Mouse (Mus musculus) liver, postnatal 0 days (tissue): ENCODE measurements around the gene Ccn5. TPM values are rescaled to one million over a fixed set of nuclear protein-coding genes. Genes with fewer than 3 reads are reported as not detected.

Experiments
- ATAC-seq: fragments of 200-750 bp; cut with Nextera tagmentation; 2 replicates; pipeline ENCODE4 v1.8.0; 2017; ENCODE audit warnings: mild to moderate bottlenecking, moderate library complexity
- DNase-seq: peaks from one replicate; pipeline ENCODE4 v3.0.0-alpha.2; 2016
- H3K27ac ChIP-seq: fragments of 300-500 bp; sonication (generic); 2 replicates; pipeline ENCODE4 v1.5.1; 2014; ENCODE audit warnings: antibody characterized with exemption, moderate library complexity, mild to moderate bottlenecking, low read depth
- H3K27me3 ChIP-seq: fragments of 300-500 bp; sonication (generic); 2 replicates; pipeline ENCODE4 v1.6.1; 2014; ENCODE audit warnings: low read length, control low read depth, mixed read lengths; ENCODE audit not compliant: insufficient read depth
- H3K36me3 ChIP-seq: fragments of 300-500 bp; sonication (generic); replicated peaks from 2 replicates; pipeline ENCODE4 v1.6.1; 2014; ENCODE audit warnings: mild to moderate bottlenecking, control low read depth, low read length, moderate library complexity, mixed read lengths; ENCODE audit not compliant: insufficient read depth
- H3K4me1 ChIP-seq: fragments of 300-500 bp; sonication (generic); 2 replicates; pipeline ENCODE4 v1.6.1; 2014; ENCODE audit warnings: antibody characterized with exemption, mild to moderate bottlenecking, control low read depth; ENCODE audit not compliant: insufficient read depth
- H3K4me2 ChIP-seq: fragments of 300-500 bp; sonication (generic); 2 replicates; pipeline ENCODE4 v1.6.1; 2014; ENCODE audit warnings: low read depth, mild to moderate bottlenecking, low read length, moderate library complexity, mixed read lengths
- H3K4me3 ChIP-seq: fragments of 300-500 bp; sonication (generic); 2 replicates; pipeline ENCODE4 v1.5.1; 2014; ENCODE audit warnings: low read depth, low read length
- H3K9ac ChIP-seq: fragments of 300-500 bp; sonication (generic); replicated peaks from 2 replicates; pipeline ENCODE4 v1.6.1; 2014; ENCODE audit warnings: mild to moderate bottlenecking, moderate library complexity
- H3K9me3 ChIP-seq: fragments of 300-500 bp; sonication (generic); 2 replicates; pipeline ENCODE4 v1.6.1; 2016; ENCODE audit warnings: mild to moderate bottlenecking, control low read depth, low read length, mixed read lengths
- CTCF ChIP-seq: sonication (generic); IDR thresholded peaks from 2 replicates; pipeline ENCODE4 v1.5.1; 2016; ENCODE audit warnings: antibody characterized with exemption, low read depth
- EP300 ChIP-seq: IDR thresholded peaks from 2 replicates; pipeline ENCODE4 v1.6.1; 2016; ENCODE audit warnings: antibody characterized with exemption, low read depth, mild to moderate bottlenecking
- WGBS: fragments of 180-500 bp; shearing (Covaris S2); extraction: QIAGEN DNeasy Blood & Tissue Kit; methylation state at CpG from one replicate; pipeline ENCODE4 v1.1.7; 2014; ENCODE audit not compliant: insufficient replicate concordance; 5-methylcytosine and 5-hydroxymethylcytosine counted together
- polyA plus RNA-seq: library from polyadenylated mRNA; unstranded; fragments of >200 nt; fragmentation: Nextera tagmentation; extraction: Ambion mirVana; gene quantifications from 2 replicates; pipeline ENCODE4 v1.2.1, GENCODE M21; 2015

Gene Ccn5
- polyA plus RNA-seq, 1 experiment from 2014 or later: 0.06 TPM

DNA sequence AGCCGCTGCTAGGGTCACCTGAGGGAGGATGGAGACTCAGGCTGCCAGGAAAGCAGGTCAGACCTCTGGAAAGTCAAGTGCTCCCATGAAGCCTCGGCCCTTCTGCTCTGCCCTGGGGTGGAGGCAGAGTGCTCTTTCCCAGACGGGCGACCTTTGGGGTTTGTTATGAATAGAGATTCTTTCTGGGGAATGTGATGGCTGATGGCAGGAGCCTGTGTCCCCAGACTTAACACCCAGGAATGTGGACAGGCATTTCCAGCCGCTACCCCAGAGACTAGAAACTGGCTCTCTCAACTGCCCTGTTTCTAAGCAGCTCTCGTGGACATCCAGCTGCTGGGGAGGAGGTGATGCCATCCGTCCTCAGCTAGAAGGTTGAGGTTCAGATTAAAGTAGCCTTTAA lies 11.0 kb upstream of the Ccn5 start:
- WGBS: 69% methylated on average over 7 of the region's 7 CpGs
- Histone ChIP-seq H3K36me3 (no peaks in the 10 kb centered on the region), H3K9me3 (no peaks in the 10 kb centered on the region), H3K4me2 (no peak overlapping the region), H3K9ac (no peak overlapping the region), H3K27ac (no peak overlapping the region), H3K4me1 (no peaks in the 10 kb centered on the region), H3K27me3 (no peaks in the 10 kb centered on the region), H3K4me3 (no peak overlapping the region)
- TF ChIP-seq EP300 (no peak), CTCF (no peak)
- ATAC-seq (no peak), DNase-seq (no peak)

DNA sequence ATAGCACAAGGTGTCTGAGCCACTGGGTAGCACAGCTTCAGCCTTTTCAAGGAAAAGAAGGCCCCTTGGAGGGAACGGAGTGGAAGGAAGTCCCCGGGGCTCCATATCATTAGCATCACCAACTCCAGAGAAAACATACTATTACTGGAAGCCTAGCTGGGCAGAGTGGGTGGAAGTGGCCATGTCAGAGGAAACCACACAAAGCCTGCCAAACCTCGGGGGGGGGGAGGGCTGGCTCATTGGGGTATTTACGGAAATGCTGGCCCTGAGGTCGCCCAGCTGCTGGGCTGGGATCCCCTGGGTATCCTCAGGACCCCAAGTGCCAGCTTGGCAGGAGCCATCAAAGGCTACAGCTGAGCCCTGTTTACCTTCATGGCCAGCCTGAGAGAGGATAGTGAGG lies 7.6 kb upstream of the Ccn5 start:
- TF ChIP-seq EP300 (no peak), CTCF (no peak)
- Histone ChIP-seq H3K9me3 (no peaks in the 10 kb centered on the region), H3K4me3 (no peak overlapping the region), H3K4me2 (no peak overlapping the region), H3K27me3 (no peaks in the 10 kb centered on the region), H3K9ac (no peak overlapping the region), H3K27ac (no peak overlapping the region), H3K4me1 (no peaks in the 10 kb centered on the region), H3K36me3 (no peaks in the 10 kb centered on the region)
- ATAC-seq: no peak
- WGBS: 26% methylated on average over 5 of the region's 5 CpGs
- peak; percentile 31 for DNase-seq

DNA sequence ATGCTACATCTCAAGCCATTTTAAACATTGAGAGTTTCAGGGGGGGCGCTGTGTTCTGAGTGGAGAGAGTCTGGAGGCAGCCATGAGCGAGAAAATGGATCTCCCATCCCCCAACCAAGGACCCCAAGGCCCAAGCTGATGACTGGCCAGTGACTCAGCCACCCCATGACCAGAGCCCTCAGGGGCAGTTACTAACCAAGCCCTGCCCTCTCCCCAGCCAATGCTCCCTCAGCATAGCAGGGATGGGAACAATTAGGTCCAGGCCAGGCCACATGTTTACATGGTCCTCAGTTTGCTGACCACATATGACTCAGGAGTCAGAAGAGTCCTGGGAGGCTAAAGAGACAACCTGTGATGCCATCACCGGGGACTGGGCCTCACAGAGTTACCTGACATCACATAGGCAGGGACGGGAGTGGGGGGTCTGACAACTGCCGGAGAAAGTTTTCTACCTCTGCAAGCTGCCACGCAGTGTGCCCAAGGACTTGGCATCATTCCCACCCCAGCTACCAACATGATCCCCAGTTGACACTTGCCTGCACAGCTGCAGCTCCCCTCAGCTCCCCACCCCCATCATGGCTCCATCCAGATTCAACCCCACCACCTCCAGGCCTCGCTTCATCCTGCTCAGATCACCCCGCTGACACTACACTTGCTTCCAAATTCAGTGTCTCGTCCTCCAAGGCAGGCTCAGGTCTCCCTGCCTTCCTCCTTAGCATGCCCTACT lies 5.8 kb upstream of the Ccn5 start:
- H3K9ac ChIP-seq: no peak overlapping the region
- DNase-seq (no peak), ATAC-seq (no peak)
- 78% methylated on average over 9 of the region's 9 CpGs for WGBS
- H3K4me3 ChIP-seq: no peak overlapping the region
- no peak overlapping the region for H3K27ac ChIP-seq
- H3K36me3 ChIP-seq: no peaks in the 10 kb centered on the region
- no peak for TF ChIP-seq EP300
- no peak for TF ChIP-seq CTCF
- H3K27me3 ChIP-seq: no peaks in the 10 kb centered on the region
- H3K4me2 ChIP-seq: no peak overlapping the region
- no peaks in the 10 kb centered on the region for H3K4me1 ChIP-seq
- no peaks in the 10 kb centered on the region for H3K9me3 ChIP-seq

DNA sequence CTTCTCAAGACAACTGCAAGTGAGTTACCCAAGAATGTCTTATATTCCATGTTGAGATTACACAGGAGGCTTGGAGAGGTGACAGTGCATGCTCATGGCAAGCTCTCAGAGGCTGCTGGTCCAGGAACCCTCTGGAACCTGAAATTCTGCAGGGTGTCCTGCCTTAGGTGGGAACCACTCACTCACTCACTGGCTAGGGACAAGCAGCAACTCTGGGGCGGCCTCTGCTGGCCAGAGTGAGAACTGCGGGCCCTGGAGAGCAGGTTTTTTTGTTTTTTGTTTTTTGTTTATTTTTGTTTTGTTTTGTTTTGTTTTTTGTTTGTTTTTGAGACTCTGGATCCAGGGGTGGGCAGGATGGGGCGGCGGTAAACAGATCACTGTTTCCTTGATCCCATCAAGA lies 2.6 kb downstream of the Ccn5 start:
- peak; percentile 93 for TF ChIP-seq CTCF
- no peak for TF ChIP-seq EP300
- peak; percentile 78 for DNase-seq

DNA sequence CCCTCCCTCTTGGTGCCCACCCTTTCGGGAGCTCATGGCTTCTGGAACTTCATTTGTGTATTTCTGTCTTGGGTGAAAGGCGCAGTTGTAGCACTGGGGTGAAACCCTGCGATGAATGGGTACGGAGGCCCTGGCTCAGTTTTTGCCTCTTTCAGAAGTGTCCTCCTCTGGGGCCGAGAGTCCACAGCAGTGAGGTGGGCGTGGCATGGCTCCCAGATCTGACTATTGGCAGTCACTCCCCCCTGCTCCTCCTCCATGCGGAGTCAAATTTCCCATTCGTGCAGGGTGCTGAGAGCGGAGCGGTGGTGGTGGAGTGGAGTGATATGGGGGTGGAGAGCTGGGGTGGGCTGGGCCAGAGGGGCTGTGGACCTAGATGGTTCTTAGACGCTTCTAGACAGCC lies 3.1 kb downstream of the Ccn5 start:
- H3K9me3 ChIP-seq: no peaks in the 10 kb centered on the region
- TF ChIP-seq EP300 (no peak), CTCF (no peak)
- H3K4me2 ChIP-seq: peak overlapping the region; percentile 56
- 0 out of 2 replicates have a peak overlapping the region, but pooled peaks have one; percentile 12 for H3K9ac ChIP-seq
- 46% methylated on average over 11 of the region's 11 CpGs for WGBS
- peak; percentile 58 for DNase-seq
- ATAC-seq: peak; percentile 83
- no peak overlapping the region for H3K4me3 ChIP-seq
- no peaks in the 10 kb centered on the region for H3K27me3 ChIP-seq
- H3K36me3 ChIP-seq: no peaks in the 10 kb centered on the region
- H3K4me1 ChIP-seq: no peaks in the 10 kb centered on the region
- 0 out of 2 replicates have a peak overlapping the region, but pooled peaks have one; percentile 9 for H3K27ac ChIP-seq

More for the DNA sequence above, 2.6 kb downstream of the Ccn5 start:
- no peak overlapping the region for H3K27ac ChIP-seq
- peak; percentile 62 for ATAC-seq
- H3K4me3 ChIP-seq: no peak overlapping the region
- no peaks in the 10 kb centered on the region for H3K9me3 ChIP-seq
- H3K4me1 ChIP-seq: no peaks in the 10 kb centered on the region
- WGBS: 7% methylated on average over 4 of the region's 4 CpGs
- H3K36me3 ChIP-seq: no peaks in the 10 kb centered on the region
- H3K4me2 ChIP-seq: peak overlapping the region; percentile 56; the same call in 1 of the 2 replicates
- H3K9ac ChIP-seq: no peak overlapping the region
- H3K27me3 ChIP-seq: no peaks in the 10 kb centered on the region

DNA sequence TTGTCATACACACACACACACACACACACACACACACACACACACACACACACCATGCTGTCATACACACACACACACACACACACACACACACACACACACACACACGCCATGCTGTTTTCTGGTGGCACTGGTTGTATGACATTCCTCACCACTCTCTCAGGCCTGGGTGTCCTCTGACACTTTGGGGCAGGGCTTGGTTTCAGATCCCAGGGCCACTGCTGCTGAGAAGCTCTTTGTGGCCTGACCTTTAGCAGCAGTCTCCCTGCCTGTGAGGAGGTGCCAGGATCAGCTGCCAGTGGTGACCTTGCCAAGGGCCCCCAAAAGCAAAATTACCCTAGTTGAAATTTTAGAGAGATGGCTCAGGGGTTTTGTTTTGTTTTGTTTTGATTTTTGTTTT lies 5.2 kb downstream of the Ccn5 start:
- 77% methylated on average over 1 of the region's 1 CpGs for WGBS
- Histone ChIP-seq H3K36me3 (no peaks in the 10 kb centered on the region), H3K4me1 (no peaks in the 10 kb centered on the region), H3K27ac (no peak overlapping the region), H3K9me3 (no peaks in the 10 kb centered on the region), H3K4me2 (no peak overlapping the region), H3K27me3 (no peaks in the 10 kb centered on the region), H3K9ac (no peak overlapping the region), H3K4me3 (no peak overlapping the region)
- ATAC-seq (no peak), DNase-seq (no peak)
- no peak for TF ChIP-seq CTCF
- no peak for TF ChIP-seq EP300

DNA sequence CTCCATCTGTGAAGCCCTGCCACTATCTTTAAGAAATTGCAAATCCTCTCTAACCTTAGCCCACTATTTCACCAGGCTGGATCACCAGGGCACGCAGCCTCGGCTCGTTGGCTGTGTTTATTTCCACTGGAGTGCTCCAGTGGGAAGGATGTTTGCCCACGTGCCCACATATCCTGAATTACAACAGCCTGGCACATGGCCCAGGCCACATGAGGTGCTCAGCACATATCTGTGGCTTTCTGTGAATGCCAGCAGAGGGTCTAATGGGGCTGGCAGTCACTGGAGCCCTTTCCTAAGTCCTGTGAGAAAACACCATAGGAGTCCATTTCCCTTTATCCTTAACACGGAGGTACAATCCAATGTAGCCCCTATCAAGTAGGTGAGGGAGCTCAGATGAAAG lies 5.8 kb downstream of the Ccn5 start:
- Histone ChIP-seq H3K27ac (no peak overlapping the region), H3K4me2 (no peak overlapping the region), H3K9me3 (no peaks in the 10 kb centered on the region), H3K4me1 (no peaks in the 10 kb centered on the region), H3K4me3 (no peak overlapping the region), H3K27me3 (no peaks in the 10 kb centered on the region), H3K36me3 (no peaks in the 10 kb centered on the region), H3K9ac (no peak overlapping the region)
- ATAC-seq (no peak), DNase-seq (no peak)
- 79% methylated on average over 5 of the region's 5 CpGs for WGBS
- TF ChIP-seq CTCF (no peak), EP300 (no peak)
